Mouse (Mus musculus) B cell, adult 67 days (primary cell): ENCODE results near the gene Pak4. TPM values are rescaled to one million over a fixed set of nuclear protein-coding genes. Genes with fewer than 3 reads are reported as not detected.

ENCODE experiments used
- total RNA-seq, 2 experiments: library from RNA; stranded (reverse); gene quantifications; 4 replicates each; pipeline ENCODE4 v1.2.4; 2023

Pak4 gene
- 10 to 100 TPM; 14.4 to 15.6 TPM for total RNA-seq

DNA sequence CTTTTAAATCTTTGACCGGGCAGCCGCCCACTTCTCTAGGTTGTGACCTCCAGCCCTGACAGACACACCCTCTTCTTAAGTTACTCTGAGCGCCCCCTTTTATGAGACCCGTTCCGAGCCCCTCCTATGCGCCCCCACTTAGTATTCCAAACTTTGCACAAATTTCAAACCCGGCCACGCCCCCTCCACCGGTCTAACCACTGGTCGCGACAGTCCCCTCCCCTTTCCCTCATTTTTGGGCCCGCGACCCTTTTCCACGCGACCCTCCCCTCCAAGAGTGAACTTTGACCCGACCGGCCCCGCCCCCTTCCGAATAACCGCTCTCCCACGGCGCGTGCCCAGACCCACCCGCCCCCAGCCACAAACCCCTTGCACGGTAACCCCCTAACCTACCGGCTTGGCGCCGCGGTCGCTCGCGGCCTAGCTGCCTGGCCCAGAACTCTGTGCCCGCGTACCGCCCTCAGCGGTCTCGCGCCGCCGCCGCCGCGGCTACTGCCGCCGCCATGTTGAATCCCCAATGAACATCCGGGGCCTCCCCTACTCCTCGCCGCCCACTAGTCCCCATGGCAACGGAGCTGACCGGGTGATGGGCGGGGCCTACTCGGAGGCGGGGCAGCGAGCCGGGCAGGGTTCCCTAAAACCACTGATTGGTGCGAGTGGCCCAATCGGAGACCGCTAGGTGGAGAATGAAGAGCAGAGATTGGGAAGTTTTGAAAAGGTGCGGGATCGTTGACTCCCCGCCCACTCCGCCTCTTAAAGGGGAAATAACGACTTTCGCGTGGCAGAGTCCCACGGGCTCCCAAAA lies at the start of gene Pak4, which contains the start of gene Samd4b:
Gene Pak4, minus strand, starts transcription at position 544 of the 805 bp plus-strand sequence.
Gene Samd4b, minus strand, starts transcription at position 503 of the 805 bp plus-strand sequence.

DNA sequence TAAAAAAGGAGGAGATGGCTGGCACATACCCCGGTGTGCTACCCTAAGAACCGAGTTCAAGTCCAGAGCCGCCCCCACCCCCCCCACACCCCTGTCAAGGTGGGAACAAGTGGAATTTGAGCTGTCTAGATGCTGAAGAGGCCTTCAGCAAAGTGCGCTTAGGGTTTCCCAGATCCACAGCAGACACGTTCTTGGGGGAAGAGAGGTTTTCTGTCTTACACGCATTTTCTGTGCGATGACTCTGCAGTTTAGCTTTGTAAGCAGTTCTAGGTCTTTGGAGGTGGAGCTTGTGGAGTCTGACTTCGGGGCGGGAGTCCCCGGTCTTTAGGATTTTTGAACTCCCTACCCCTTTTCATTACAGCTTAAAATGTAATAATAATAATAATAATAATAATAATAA lies 33.1 kb upstream of the Pak4 start, which contains the start of gene Acp7:
Gene Acp7, minus strand, starts transcription at position 260 of the 400 bp plus-strand sequence.

DNA sequence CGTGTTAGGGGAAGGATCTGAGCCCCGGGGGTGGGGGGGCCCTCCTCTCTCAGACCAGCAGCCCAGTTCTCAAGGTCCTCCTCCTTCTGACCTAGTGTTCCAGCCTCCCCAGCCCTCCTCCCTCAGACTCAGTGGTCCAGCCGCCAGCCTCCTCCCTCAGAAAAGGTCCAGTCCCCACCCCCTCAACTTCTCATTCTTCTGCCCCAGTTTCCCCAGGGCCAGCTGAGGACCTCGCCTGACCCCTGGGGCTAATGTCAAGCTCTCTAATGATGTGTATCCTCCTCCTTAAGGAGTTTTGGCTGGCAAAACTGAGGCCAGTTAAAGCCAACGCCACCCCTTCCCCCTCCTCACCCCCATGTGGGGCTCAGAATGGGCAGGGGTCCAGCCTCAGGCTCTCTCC lies 50.8 kb downstream of the Pak4 start, which contains the start of gene Nccrp1:
Gene Nccrp1, minus strand, starts transcription at position 101 of the 400 bp plus-strand sequence.

DNA sequence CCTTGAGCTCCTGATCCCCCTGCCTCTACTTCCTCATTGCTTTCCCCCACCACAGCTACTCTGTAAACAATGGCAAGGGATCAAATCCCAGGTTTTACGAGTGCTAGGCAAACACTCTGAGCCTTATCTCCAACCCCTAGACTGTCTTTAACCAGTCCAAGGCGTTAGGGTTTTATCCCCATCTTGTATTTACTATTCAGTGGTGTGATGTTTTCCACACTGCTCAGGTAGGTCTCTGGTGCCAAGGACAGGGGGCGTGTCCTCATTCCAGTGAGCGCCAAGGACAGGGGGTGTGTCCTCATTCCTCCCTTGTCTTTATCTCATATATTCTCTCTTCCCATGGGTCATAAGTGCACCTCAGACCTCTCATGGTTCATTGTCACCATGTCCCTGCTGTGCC lies 57.5 kb downstream of the Pak4 start, which contains the start of gene Sycn:
Gene Sycn, plus strand, starts transcription at position 360 of the 400 bp plus-strand sequence.

DNA sequence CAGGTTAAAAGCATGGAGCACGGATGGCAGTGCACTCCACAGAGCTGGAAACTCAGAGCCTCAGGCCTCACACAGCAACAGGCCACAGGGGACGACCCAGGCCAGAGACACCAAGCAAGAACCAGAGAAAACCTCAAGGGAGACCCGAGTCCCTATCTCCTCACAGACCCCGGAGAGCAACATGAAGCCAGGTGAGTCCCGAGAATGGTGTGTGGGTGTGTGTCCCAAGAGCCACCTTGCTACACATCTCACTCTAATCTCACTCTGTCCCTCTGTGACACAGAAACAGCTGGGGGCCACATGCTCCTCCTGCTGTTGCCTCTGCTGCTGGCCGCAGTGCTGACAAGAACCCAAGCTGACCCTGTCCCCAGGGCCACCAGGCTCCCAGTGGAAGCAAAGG lies 75.4 kb downstream of the Pak4 start, which contains the start of gene Ifnl3:
Gene Ifnl3, plus strand, starts transcription at position 301 of the 400 bp plus-strand sequence.

DNA sequence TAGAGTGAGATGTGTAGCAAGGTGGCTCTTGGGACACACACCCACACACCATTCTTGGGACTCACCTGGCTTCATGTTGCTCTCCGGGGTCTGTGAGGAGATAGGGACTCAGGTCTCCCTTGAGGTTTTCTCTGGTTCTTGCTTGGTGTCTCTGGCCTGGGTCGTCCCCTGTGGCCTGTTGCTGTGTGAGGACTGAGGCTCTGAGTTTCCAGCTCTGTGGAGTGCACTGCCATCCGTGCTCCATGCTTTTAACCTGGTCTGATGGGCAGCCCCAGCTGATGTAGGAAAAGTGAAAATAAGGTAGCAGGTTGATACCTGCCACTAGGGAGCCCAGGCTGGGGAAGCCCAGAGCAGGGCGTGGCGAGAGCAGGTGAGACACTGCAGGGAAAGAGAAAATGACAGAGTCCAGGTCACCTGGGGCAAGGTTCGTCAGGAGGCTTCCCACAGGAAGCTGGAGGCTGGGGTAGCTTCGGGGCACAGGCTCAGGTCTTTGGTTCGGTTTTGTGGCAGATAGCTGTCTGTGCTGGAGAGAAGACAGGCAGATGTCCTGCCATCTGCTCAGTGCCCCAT lies 87.5 kb downstream of the Pak4 start, which contains the start of gene Ifnl2:
Gene Ifnl2, minus strand, starts transcription at position 51 of the 570 bp plus-strand sequence.

Other genes with a start within 250 kb of the Pak4 start
- 1,000 to 10,000 TPM; 3,040 to 3,128 TPM for gene Rps16, start 247.5 kb downstream of the Pak4 start, total RNA-seq
- gene Plekhg2, start 225.6 kb downstream of the Pak4 start, total RNA-seq = 100 to 1,000 TPM; 148 to 160 TPM
- 100 to 1,000 TPM; 693 to 924 TPM for gene Zfp36, start 217.9 kb downstream of the Pak4 start, total RNA-seq
- gene Med29, start 205.5 kb downstream of the Pak4 start, total RNA-seq = 10 to 100 TPM; 18.5 to 21.6 TPM
- 100 to 1,000 TPM; 138 to 180 TPM for gene Paf1, start 205.2 kb downstream of the Pak4 start, total RNA-seq
- 100 to 1,000 TPM; 259 to 266 TPM for gene Gmfg, start 160.7 kb downstream of the Pak4 start, total RNA-seq
- gene Lrfn1, start 146.2 kb downstream of the Pak4 start, total RNA-seq = 1 to 10 TPM; 2.0 to 2.5 TPM
- not detected for gene Ifnl2, start 87.7 kb downstream of the Pak4 start, total RNA-seq
- gene Ifnl3, start 75.3 kb downstream of the Pak4 start, total RNA-seq = not detected
- not detected for gene Sycn, start 57.3 kb downstream of the Pak4 start, total RNA-seq
- not detected for gene Nccrp1, start 50.9 kb downstream of the Pak4 start, total RNA-seq
- gene Samd4b, start within 50 bp of the Pak4 start, total RNA-seq = 10 to 100 TPM; 47.2 to 57.8 TPM
- not detected for gene Acp7, start 33.1 kb upstream of the Pak4 start, total RNA-seq
- not detected for gene Fbxo27, start 94.7 kb upstream of the Pak4 start, total RNA-seq
- gene Fbxo17, start 118.6 kb upstream of the Pak4 start, total RNA-seq = 1 to 10 TPM; 1.5 to 2.5 TPM
- 10 to 100 TPM; 19.5 to 24.8 TPM for gene Mrps12, start 143.6 kb upstream of the Pak4 start, total RNA-seq
- 10 to 100 TPM; 17.5 to 19.0 TPM for gene Sars2, start 143.8 kb upstream of the Pak4 start, total RNA-seq
- not detected for gene Ccer2, start 158.0 kb upstream of the Pak4 start, total RNA-seq
- 10 to 100 TPM; 75.3 to 81.8 TPM for gene Sirt2, start 168.6 kb upstream of the Pak4 start, total RNA-seq
- 10 to 100 TPM; 70.4 to 78.1 TPM for gene Nfkbib, start 169.3 kb upstream of the Pak4 start, total RNA-seq
- gene Rinl, start 190.8 kb upstream of the Pak4 start, total RNA-seq = 1 to 10 TPM; 9.6 to 9.7 TPM
- 100 to 1,000 TPM; 592 to 659 TPM for gene Hnrnpl, start 210.4 kb upstream of the Pak4 start, total RNA-seq
- 10 to 100 TPM; 58.4 to 61.7 TPM for gene Ech1, start 227.0 kb upstream of the Pak4 start, total RNA-seq
- gene Lgals4, start 235.7 kb upstream of the Pak4 start, total RNA-seq = 10 to 100 TPM; 17.2 to 19.6 TPM